Mouse (Mus musculus) gonadal fat pad, adult 2 months (tissue): ENCODE measurements around the gene Crlf3. TPM values are rescaled to one million over a fixed set of nuclear protein-coding genes. Genes with fewer than 3 reads are reported as not detected.
"Not testable (repeated sequence)": the region's sequence is repeated elsewhere in the genome, so short reads cannot be mapped to it uniquely, and the experiment has no call there.

ENCODE experiments used
- DNase-seq: peaks from one replicate; pipeline ENCODE4 v3.0.0-alpha.2; 2012; ENCODE audit warnings: low read depth
- polyA plus RNA-seq: library from polyadenylated mRNA; depleted of rRNA; stranded (reverse); fragments of >200 nt; gene quantifications from 2 replicates; pipeline ENCODE4 v1.2.3, GENCODE M21; 2012; rRNA removed

The Crlf3 gene
- polyA plus RNA-seq, 1 experiment: 8.3 TPM

GRCm38 (mm10) chr11:80067558-80067957 lies 13.2 kb downstream of the Crlf3 start:
- DNase-seq: no peak

- not testable (repeated sequence) for DNase-seq
These were observed 14.4 kb downstream of the Crlf3 start for GRCm38 (mm10) chr11:80066373-80066772.

- no peak for DNase-seq
These were observed 18.6 kb downstream of the Crlf3 start for GRCm38 (mm10) chr11:80062159-80062558.

DNA sequence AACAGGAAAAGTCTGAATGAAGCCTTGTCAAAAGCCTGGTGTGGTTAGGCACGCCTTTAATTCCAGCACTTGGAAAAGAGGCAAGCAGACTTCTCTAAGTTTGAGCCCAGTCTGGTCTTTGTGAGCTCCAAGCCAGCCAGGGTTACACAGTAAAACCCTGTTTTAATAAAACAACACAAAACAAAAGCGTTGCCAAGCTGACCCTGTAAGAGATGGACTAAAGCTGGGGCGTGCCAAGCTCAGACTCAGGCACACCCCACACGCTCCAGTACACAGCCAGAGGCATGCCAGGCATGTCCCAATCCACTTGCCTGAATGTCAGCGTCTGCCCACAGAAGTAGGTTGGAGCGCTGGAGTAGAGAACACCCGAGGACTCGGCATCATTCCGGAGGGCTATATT lies 24.6 kb downstream of the Crlf3 start:
- no peak for DNase-seq

DNA sequence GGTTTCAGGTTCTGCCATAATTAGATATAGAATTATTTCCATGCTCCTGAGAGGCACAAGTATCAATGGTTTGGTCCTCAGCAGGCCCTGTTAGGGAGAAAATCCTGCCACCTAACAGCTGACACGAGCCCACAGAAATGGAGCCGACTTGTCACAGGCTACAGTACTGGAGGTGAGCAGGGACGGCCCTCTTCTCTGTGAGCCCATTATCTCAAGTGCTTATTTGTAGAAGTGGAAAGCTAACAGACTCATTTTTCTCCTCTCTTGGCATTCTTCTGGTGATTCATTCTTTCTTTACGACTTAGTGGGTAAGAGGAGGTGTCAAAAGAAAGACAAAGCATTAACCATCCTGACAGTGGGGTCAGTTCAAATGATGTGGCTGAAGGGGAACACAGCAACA lies 26.1 kb downstream of the Crlf3 start:
- no peak for DNase-seq

GRCm38 (mm10) chr11:80053171-80053570 lies 27.6 kb downstream of the Crlf3 start:
- no peak for DNase-seq

- no peak for DNase-seq
These were observed 28.3 kb downstream of the Crlf3 start for GRCm38 (mm10) chr11:80052456-80052855.

DNA sequence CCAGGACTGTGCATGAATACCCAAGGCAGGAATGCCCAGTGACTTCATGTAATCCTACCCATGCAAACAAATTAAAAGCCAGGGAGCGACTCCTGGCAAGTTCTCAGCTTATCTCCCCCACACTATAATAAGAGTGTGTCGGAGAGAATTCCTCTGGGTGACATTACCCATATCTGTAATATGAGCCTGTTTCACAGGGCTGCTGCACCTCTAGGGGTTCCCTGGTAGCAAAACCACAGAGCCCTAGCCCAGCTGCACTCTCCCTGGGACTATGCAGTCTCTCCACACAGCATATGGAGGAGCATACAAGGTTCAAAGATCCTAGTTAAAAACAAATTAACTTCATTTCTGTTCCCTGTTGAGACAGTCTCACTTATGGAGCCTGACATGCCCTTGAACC lies 30.7 kb downstream of the Crlf3 start:
- no peak for DNase-seq

- DNase-seq: no peak
These were observed 33.9 kb downstream of the Crlf3 start for GRCm38 (mm10) chr11:80046856-80047255.

DNA sequence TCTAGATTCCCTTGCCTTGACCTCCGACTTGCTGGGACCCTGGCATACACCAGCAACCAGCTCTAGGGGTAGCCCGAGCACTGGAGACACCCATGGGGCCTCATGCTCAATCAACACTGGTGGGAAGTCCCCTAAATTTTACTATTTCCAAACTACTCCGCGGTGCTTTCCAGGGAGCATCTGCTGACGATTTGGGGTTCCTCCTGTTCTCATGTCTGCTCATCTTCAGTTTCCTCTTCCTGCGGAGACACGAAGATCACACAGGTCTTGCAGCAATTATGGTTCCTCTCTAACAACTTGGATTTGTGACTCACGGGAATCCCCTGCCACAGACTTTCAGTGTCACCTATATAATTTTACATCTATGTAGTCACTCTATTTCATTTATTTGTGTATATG lies 37.4 kb downstream of the Crlf3 start:
- DNase-seq: no peak

- DNase-seq: no peak
These were observed 38.0 kb downstream of the Crlf3 start for GRCm38 (mm10) chr11:80042615-80043418.

- no peak for DNase-seq
These were observed 43.3 kb downstream of the Crlf3 start for GRCm38 (mm10) chr11:80037495-80037894.

- DNase-seq: no peak
These were observed 59.5 kb downstream of the Crlf3 start for GRCm38 (mm10) chr11:80021306-80021705.

DNA sequence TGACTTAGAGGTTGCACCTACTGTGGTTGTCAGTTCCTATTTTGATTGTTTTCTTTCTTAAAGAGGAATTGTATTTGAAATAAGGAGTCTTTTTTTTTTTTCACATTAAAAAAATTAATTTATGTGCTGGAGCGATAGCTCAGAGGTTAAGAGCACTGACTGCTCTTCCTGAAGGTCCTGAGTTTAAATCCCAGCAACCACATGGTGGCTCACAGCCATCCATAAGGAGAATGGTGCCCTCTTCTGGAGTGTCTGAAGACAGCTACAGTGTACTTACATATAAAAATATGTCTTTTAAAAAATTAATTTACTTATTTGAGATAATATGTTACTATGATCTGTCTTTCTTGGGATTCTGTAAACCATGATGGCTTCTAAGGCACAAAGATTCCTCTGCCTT lies 61.0 kb downstream of the Crlf3 start:
- DNase-seq: no peak

DNA sequence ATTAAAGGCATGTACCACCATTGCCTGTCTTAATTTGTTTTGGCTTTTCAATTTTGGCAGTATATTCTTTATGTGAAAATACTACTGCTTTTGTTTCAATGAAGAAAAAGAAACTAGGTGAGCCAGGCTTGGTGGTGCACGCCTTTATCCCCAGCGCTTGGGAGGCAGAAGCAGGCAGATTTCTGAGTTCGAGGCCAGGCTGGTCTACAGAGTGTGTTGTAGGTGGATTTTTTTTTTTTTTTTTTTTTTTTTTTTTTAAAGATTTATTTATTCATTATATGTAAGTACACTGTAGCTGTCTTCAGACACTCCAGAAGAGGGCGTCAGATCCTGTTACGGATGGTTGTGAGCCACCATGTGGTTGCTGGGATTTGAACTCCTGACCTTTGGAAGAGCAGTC lies 64.3 kb downstream of the Crlf3 start:
- not testable (repeated sequence) for DNase-seq

Other genes with a start within 250 kb of the Crlf3 start
- gene Utp6, start 118.6 kb downstream of the Crlf3 start, polyA plus RNA-seq: 8.2 and 8.5 TPM in 2 replicates
- 5.2 and 6.8 TPM in 2 replicates for gene Suz12, start 87.9 kb downstream of the Crlf3 start, polyA plus RNA-seq
- 0.67 and 0.70 TPM in 2 replicates for gene Atad5, start 8.4 kb upstream of the Crlf3 start, polyA plus RNA-seq
- 6.4 and 8.2 TPM in 2 replicates for gene Tefm, start 61.2 kb upstream of the Crlf3 start, polyA plus RNA-seq
- 10.5 and 14.3 TPM in 2 replicates for gene Adap2, start 73.1 kb upstream of the Crlf3 start, polyA plus RNA-seq
- gene Rnf135, start 102.9 kb upstream of the Crlf3 start, polyA plus RNA-seq: 7.1 and 8.7 TPM in 2 replicates
- gene Rhot1, start 128.0 kb upstream of the Crlf3 start, polyA plus RNA-seq: 16.0 and 18.1 TPM in 2 replicates
- gene Rhbdl3, start 219.9 kb upstream of the Crlf3 start, polyA plus RNA-seq: 8.3 and 8.5 TPM in 2 replicates